Comparison of ENCODE assay signal across 11 mouse cellular contexts in the genomic region with DNA sequence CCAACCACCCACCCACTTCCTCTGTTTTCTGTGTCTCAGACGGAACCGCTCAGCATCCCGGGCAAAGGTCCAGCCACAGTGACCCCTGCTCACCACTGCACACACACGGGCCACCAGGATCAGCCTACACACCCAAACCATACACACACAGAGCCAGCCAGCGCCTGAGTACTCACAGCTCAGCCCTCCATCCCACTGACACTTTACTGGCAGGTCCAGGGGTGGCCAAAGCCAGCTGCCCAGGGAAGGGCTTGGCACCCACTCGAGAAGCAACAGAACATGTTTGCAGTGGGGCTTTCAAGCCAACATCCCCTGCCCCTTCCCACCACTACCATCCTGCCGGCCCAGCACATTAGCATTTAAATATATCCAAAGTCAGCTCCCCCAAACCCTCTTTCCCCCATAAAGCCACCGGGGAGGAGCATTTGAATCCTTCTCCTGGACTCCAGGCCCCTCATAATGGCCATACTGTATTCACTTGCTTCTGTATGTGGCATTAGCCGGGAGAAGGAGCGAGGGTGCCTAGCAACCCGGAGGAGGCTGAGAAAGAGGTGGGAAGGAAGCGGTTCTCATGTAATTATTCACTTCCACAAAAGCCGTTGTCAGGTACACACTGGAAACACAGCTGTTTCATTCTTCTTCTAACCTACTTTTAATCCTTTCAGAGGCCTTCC.
DNase-seq lines count a peak whose midpoint lies in the region; ATAC-seq lines count a peak whose summit lies in the region.
"Had no signal": no experiment of that assay in that cellular context is flagged by ENCODE, and none has a peak within 500 bp of the region (broad histone marks: within the 10 kb centered on the region; RNA-seq: fewer than 3 reads in every experiment).

No protein-coding gene starts in this region.

- H3K27ac ChIP-seq in midbrain, embryonic 10.5 days (replicated peaks), result 0 out of 2 replicates have a peak overlapping the region, but pooled peaks have one; percentile 23
- H3K27ac ChIP-seq in midbrain, embryonic 11.5 days (ENCODE audit: low read depth, low read length), result no peak overlapping the region
- H3K27ac ChIP-seq in hindbrain, embryonic 10.5 days, result peak overlapping the region; percentile 77
- peak overlapping the region; percentile 39; the same call in 1 of the 2 replicates for H3K27ac ChIP-seq in midbrain, embryonic 13.5 days
- H3K27ac ChIP-seq: kidney, embryonic 15.5 days had no signal

- H3K4me2 ChIP-seq in midbrain, embryonic 11.5 days, result no peak overlapping the region
- no peak overlapping the region; the same call in 1 of the 2 replicates for H3K4me2 ChIP-seq in midbrain, embryonic 13.5 days (replicated peaks)
- H3K4me2 ChIP-seq: kidney, embryonic 15.5 days had no signal

- no peaks in the 10 kb centered on the region for H3K36me3 ChIP-seq in midbrain, embryonic 10.5 days
- H3K36me3 ChIP-seq in midbrain, embryonic 11.5 days (ENCODE audit: control insufficient read depth, insufficient read depth, low read length), result no peaks in the 10 kb centered on the region
- H3K36me3 ChIP-seq in hindbrain, embryonic 10.5 days, result no peaks in the 10 kb centered on the region
- H3K36me3 ChIP-seq in midbrain, embryonic 13.5 days, result no peaks in the 10 kb centered on the region
- H3K36me3 ChIP-seq: kidney, embryonic 15.5 days had no signal

- H3K4me3 ChIP-seq in midbrain, embryonic 10.5 days, result no peak overlapping the region
- no peak overlapping the region for H3K4me3 ChIP-seq in midbrain, embryonic 11.5 days (ENCODE audit: low read depth, low read length)
- H3K4me3 ChIP-seq in hindbrain, embryonic 10.5 days, result no peak overlapping the region
- H3K4me3 ChIP-seq in midbrain, embryonic 13.5 days (replicated peaks), result no peak overlapping the region
- H3K4me3 ChIP-seq: erythroblast, embryonic 14.5 days; kidney, embryonic 15.5 days had no signal

- DNase-seq in midbrain, embryonic 10.5 days (ENCODE audit: low spot score), result no peak
- DNase-seq in midbrain, embryonic 11.5 days (ENCODE audit: low spot score, missing footprints), result no peak
- DNase-seq in hindbrain, embryonic 10.5 days (ENCODE audit: low spot score), result no peak
- peak; percentile 50 for DNase-seq in telencephalon, adult 2 months (ENCODE audit: low read depth, low spot score)
- DNase-seq in urinary bladder, postnatal 10 days (ENCODE audit: low spot score), result no peak
- no peak for DNase-seq in cerebellum, adult 11-12 months
- DNase-seq: lung, postnatal 10 days had no signal

- no peaks in the 10 kb centered on the region for H3K9me3 ChIP-seq in midbrain, embryonic 10.5 days (replicated peaks)
- H3K9me3 ChIP-seq in midbrain, embryonic 11.5 days (ENCODE audit: control insufficient read depth, low read length), result no peaks in the 10 kb centered on the region
- H3K9me3 ChIP-seq in hindbrain, embryonic 10.5 days, result no peaks in the 10 kb centered on the region
- no peaks in the 10 kb centered on the region for H3K9me3 ChIP-seq in midbrain, embryonic 13.5 days
- H3K9me3 ChIP-seq: kidney, embryonic 15.5 days had no signal

- H3K4me1 ChIP-seq in midbrain, embryonic 10.5 days, result peaks cover 26% of the 10 kb centered on the region
- H3K4me1 ChIP-seq in midbrain, embryonic 11.5 days (ENCODE audit: control insufficient read depth, insufficient read depth, low read length), result no peaks in the 10 kb centered on the region
- H3K4me1 ChIP-seq in hindbrain, embryonic 10.5 days (replicated peaks), result peaks cover 33% of the 10 kb centered on the region
- peaks cover 13% of the 10 kb centered on the region for H3K4me1 ChIP-seq in midbrain, embryonic 13.5 days (replicated peaks)
- H3K4me1 ChIP-seq: kidney, embryonic 15.5 days had no signal

- 67% methylated on average over 13 of the region's 13 CpGs for WGBS in midbrain, embryonic 10.5 days
- 62% methylated on average over 13 of the region's 13 CpGs for WGBS in midbrain, embryonic 11.5 days
- WGBS in hindbrain, embryonic 10.5 days, result 51% methylated on average over 13 of the region's 13 CpGs
- 51% methylated on average over 13 of the region's 13 CpGs for WGBS in midbrain, embryonic 13.5 days

- ATAC-seq in midbrain, embryonic 11.5 days (ENCODE audit: low FRiP score), result no peak
- peak; percentile 86 for ATAC-seq in midbrain, embryonic 13.5 days
- ATAC-seq in megakaryocyte progenitor cell, adult 5-6 weeks (replicated peaks; ENCODE audit: poor library complexity), result no peak

- peaks cover 33% of the 10 kb centered on the region for H3K27me3 ChIP-seq in midbrain, embryonic 10.5 days (ENCODE audit: low read depth, poor library complexity, severe bottlenecking)
- no peaks in the 10 kb centered on the region for H3K27me3 ChIP-seq in midbrain, embryonic 11.5 days (ENCODE audit: control insufficient read depth, insufficient read depth, low read length)
- H3K27me3 ChIP-seq in hindbrain, embryonic 10.5 days (ENCODE audit: insufficient read depth, poor library complexity, severe bottlenecking), result peaks cover 40% of the 10 kb centered on the region
- H3K27me3 ChIP-seq in midbrain, embryonic 13.5 days, result peaks cover 42% of the 10 kb centered on the region

- H3K9ac ChIP-seq in midbrain, embryonic 11.5 days (ENCODE audit: low read length), result no peak overlapping the region
- H3K9ac ChIP-seq in midbrain, embryonic 13.5 days (replicated peaks), result no peak overlapping the region
- H3K9ac ChIP-seq: kidney, embryonic 15.5 days had no signal
